Mouse (Mus musculus) MEL (cell line): Measurements from ENCODE around the gene Fkbp6. TPM values are rescaled to one million over a fixed set of nuclear protein-coding genes. Genes with fewer than 3 reads are reported as not detected.

Experiments
- DNase-seq: peaks from one replicate; pipeline ENCODE4 v3.0.0; 2011; ENCODE audit warnings: low read depth, low spot score
- H3K27ac ChIP-seq: 2 replicates; pipeline ENCODE4 v1.5.1; 2012; ENCODE audit warnings: low read depth, mild to moderate bottlenecking, control low read depth, low read length, moderate library complexity; ENCODE audit not compliant: control insufficient read depth
- H3K27me3 ChIP-seq, 2 experiments: fragments of 150-350 bp in 1 of 2; sonication (generic) in 1 of 2; 2 replicates each; pipeline ENCODE4 v1.6.1; 2012; ENCODE audit warnings: low read length in 2 of 2, mild to moderate bottlenecking in 2 of 2, improper control_type of control experiment in 1 of 2, moderate library complexity in 1 of 2; ENCODE audit not compliant: insufficient read depth in 2 of 2, control insufficient read depth in 1 of 2
- H3K36me3 ChIP-seq, 2 experiments: 2 replicates each; pipeline ENCODE4 v1.6.1; 2012 to 2014; ENCODE audit warnings: low read length in 2 of 2, improper control_type of control experiment in 1 of 2, inconsistent platforms in 1 of 2, mild to moderate bottlenecking in 1 of 2; ENCODE audit not compliant: insufficient read depth in 2 of 2, control insufficient read depth in 1 of 2
- H3K4me1 ChIP-seq, 2 experiments: fragments of 150-350 bp in 1 of 2; sonication (generic) in 1 of 2; 2 replicates each; pipeline ENCODE4 v1.6.1; 2012; ENCODE audit warnings: low read length in 2 of 2, improper control_type of control experiment in 1 of 2, mild to moderate bottlenecking in 1 of 2; ENCODE audit not compliant: insufficient read depth in 2 of 2, control insufficient read depth in 1 of 2
- H3K4me3 ChIP-seq, 2 experiments: fragments of 150-350 bp in 1 of 2; sonication (generic) in 1 of 2; 2 replicates each; pipeline ENCODE4 v1.5.1; 2012; ENCODE audit warnings: low read depth in 2 of 2, low read length in 2 of 2, mild to moderate bottlenecking in 2 of 2, moderate library complexity in 2 of 2, control low read depth in 1 of 2, improper control_type of control experiment in 1 of 2; ENCODE audit not compliant: control insufficient read depth in 1 of 2, insufficient read depth in 1 of 2
- H3K79me2 ChIP-seq: 2 replicates; pipeline ENCODE4 v1.6.1; 2012; ENCODE audit warnings: mild to moderate bottlenecking, low read length, moderate library complexity; ENCODE audit not compliant: control insufficient read depth, poor library complexity, insufficient read depth
- H3K9ac ChIP-seq: 2 replicates; pipeline ENCODE4 v1.6.1; 2012; ENCODE audit warnings: low read depth, mild to moderate bottlenecking, control low read depth, low read length, moderate library complexity; ENCODE audit not compliant: control insufficient read depth, poor library complexity, severe bottlenecking
- H3K9me3 ChIP-seq: fragments of 150-350 bp; sonication (generic); replicated peaks from 2 replicates; pipeline ENCODE4 v1.6.1; 2012; ENCODE audit warnings: mild to moderate bottlenecking, low read length, improper control_type of control experiment, moderate library complexity; ENCODE audit not compliant: insufficient read depth
- BHLHE40 ChIP-seq: IDR thresholded peaks from 2 replicates; pipeline ENCODE4 v1.6.1; 2012; ENCODE audit warnings: low read depth, mild to moderate bottlenecking, inconsistent platforms, low read length, improper control_type of control experiment, borderline replicate concordance
- CHD2 ChIP-seq: IDR thresholded peaks from 2 replicates; pipeline ENCODE4 v1.6.1; 2011; ENCODE audit warnings: low read length, improper control_type of control experiment
- E2F4 ChIP-seq: IDR thresholded peaks from 2 replicates; pipeline ENCODE4 v1.6.1; 2011; ENCODE audit warnings: low read depth, low read length, improper control_type of control experiment, borderline replicate concordance
- ELF1 ChIP-seq: IDR thresholded peaks from 2 replicates; pipeline ENCODE4 v1.6.1; 2014; ENCODE audit warnings: low read depth, mild to moderate bottlenecking, inconsistent platforms, low read length, improper control_type of control experiment, moderate library complexity
- GABPA ChIP-seq: IDR thresholded peaks from 2 replicates; pipeline ENCODE4 v1.6.1; 2012; ENCODE audit warnings: low read depth, mild to moderate bottlenecking, inconsistent platforms, low read length, improper control_type of control experiment, moderate library complexity
- GATA1 ChIP-seq: IDR thresholded peaks from 2 replicates; pipeline ENCODE4 v1.6.1; 2011; ENCODE audit warnings: low read depth, low read length, improper control_type of control experiment
- MAFK ChIP-seq: IDR thresholded peaks from 2 replicates; pipeline ENCODE4 v1.6.1; 2011; ENCODE audit warnings: low read depth, mild to moderate bottlenecking, low read length, improper control_type of control experiment, borderline replicate concordance
- MAX ChIP-seq: IDR thresholded peaks from 2 replicates; pipeline ENCODE4 v1.6.1; 2011; ENCODE audit warnings: low read length, improper control_type of control experiment
- MAZ ChIP-seq: IDR thresholded peaks from 2 replicates; pipeline ENCODE4 v1.6.1; 2012; ENCODE audit warnings: low read depth, mild to moderate bottlenecking, inconsistent platforms, low read length, improper control_type of control experiment
- MEF2A ChIP-seq: IDR thresholded peaks from 2 replicates; pipeline ENCODE4 v1.6.1; 2014; ENCODE audit warnings: low read depth, mild to moderate bottlenecking, inconsistent platforms, low read length, improper control_type of control experiment; ENCODE audit not compliant: poor library complexity, insufficient replicate concordance, severe bottlenecking; ENCODE audit errors: extremely low read depth
- MXI1 ChIP-seq: IDR thresholded peaks from 2 replicates; pipeline ENCODE4 v1.6.1; 2011; ENCODE audit warnings: mild to moderate bottlenecking, low read depth, low read length, improper control_type of control experiment
- MYB ChIP-seq: IDR thresholded peaks from 2 replicates; pipeline ENCODE4 v1.6.1; 2011; ENCODE audit warnings: mild to moderate bottlenecking, low read depth, low read length, improper control_type of control experiment
- NRF1 ChIP-seq: IDR thresholded peaks from 2 replicates; pipeline ENCODE4 v1.6.1; 2014; ENCODE audit warnings: low read depth, mild to moderate bottlenecking, inconsistent platforms, low read length, improper control_type of control experiment, moderate library complexity; ENCODE audit not compliant: poor library complexity, insufficient read depth, severe bottlenecking
- POLR2AphosphoS2 ChIP-seq: IDR thresholded peaks from 2 replicates; pipeline ENCODE4 v1.6.1; 2011; ENCODE audit warnings: low read length, improper control_type of control experiment
- POLR2AphosphoS5 ChIP-seq: IDR thresholded peaks from 2 replicates; pipeline ENCODE4 v1.6.1; 2012; ENCODE audit warnings: low read depth, borderline replicate concordance, mild to moderate bottlenecking, inconsistent platforms, low read length, moderate library complexity, mixed read lengths
- RCOR1 ChIP-seq: IDR thresholded peaks from 2 replicates; pipeline ENCODE4 v1.6.1; 2012; ENCODE audit warnings: low read depth, mild to moderate bottlenecking, inconsistent platforms, low read length, improper control_type of control experiment
- SIN3A ChIP-seq: IDR thresholded peaks from 2 replicates; pipeline ENCODE4 v1.6.1; 2012; ENCODE audit warnings: low read length, improper control_type of control experiment, inconsistent platforms
- SMC3 ChIP-seq: IDR thresholded peaks from 2 replicates; pipeline ENCODE4 v1.6.1; 2011; ENCODE audit warnings: low read depth, low read length, improper control_type of control experiment
- TBP ChIP-seq: IDR thresholded peaks from 2 replicates; pipeline ENCODE4 v1.8.0; 2011; ENCODE audit warnings: low read depth, low read length, improper control_type of control experiment
- TCF12 ChIP-seq: IDR thresholded peaks from 2 replicates; pipeline ENCODE4 v1.6.1; 2014; ENCODE audit warnings: low read depth, mild to moderate bottlenecking, inconsistent platforms, low read length, improper control_type of control experiment, moderate library complexity
- UBTF ChIP-seq: IDR thresholded peaks from 2 replicates; pipeline ENCODE4 v1.6.1; 2012; ENCODE audit warnings: low read depth, mild to moderate bottlenecking, inconsistent platforms, low read length, improper control_type of control experiment, moderate library complexity, borderline replicate concordance; ENCODE audit not compliant: insufficient read depth
- USF2 ChIP-seq, 2 experiments: IDR thresholded peaks; 2 replicates each; pipeline ENCODE4 v1.6.1; 2011 to 2012; ENCODE audit warnings: improper control_type of control experiment in 2 of 2, low read length in 2 of 2, borderline replicate concordance in 1 of 2, inconsistent platforms in 1 of 2, low read depth in 1 of 2, mild to moderate bottlenecking in 1 of 2; ENCODE audit not compliant: insufficient read depth in 1 of 2
- ZC3H11A ChIP-seq: IDR thresholded peaks from 2 replicates; pipeline ENCODE4 v1.6.1; 2012; ENCODE audit warnings: low read depth, mild to moderate bottlenecking, inconsistent platforms, low read length, improper control_type of control experiment
- ZKSCAN1 ChIP-seq: IDR thresholded peaks from 2 replicates; pipeline ENCODE4 v1.6.1; 2012; ENCODE audit warnings: low read depth, mild to moderate bottlenecking, inconsistent platforms, low read length, improper control_type of control experiment, moderate library complexity
- ZMIZ1 ChIP-seq: IDR thresholded peaks from 2 replicates; pipeline ENCODE4 v1.6.1; 2012; ENCODE audit warnings: low read depth, mild to moderate bottlenecking, inconsistent platforms, low read length, improper control_type of control experiment, moderate library complexity
- ZNF384 ChIP-seq: IDR thresholded peaks from 2 replicates; pipeline ENCODE4 v1.6.1; 2012; ENCODE audit warnings: low read depth, mild to moderate bottlenecking, inconsistent platforms, low read length, improper control_type of control experiment
- polyA plus RNA-seq, 2 experiments: library from polyadenylated mRNA; stranded (reverse) in 1 of 2; unstranded in 1 of 2; fragments of >175 nt in 1 of 2; fragments of >200 nt in 1 of 2; gene quantifications; 2 replicates each; pipeline versions ENCODE4 v1.2.1 to v1.2.4; 2012; ENCODE audit warnings: low replicate concordance in 2 of 2, low read depth in 1 of 2; ENCODE audit not compliant: insufficient read length in 2 of 2, insufficient read depth in 1 of 2, missing spikeins in 1 of 2
- total RNA-seq: library from RNA; depleted of rRNA; stranded (reverse); fragments of 300-350 nt; gene quantifications from 2 replicates; pipeline ENCODE4 v1.2.3, GENCODE M21; 2012

Fkbp6 gene
- total and polyA plus RNA-seq, 3 experiments: 0.10 to 0.19 TPM; not detected in 1

- TF ChIP-seq E2F4 (no peak), MEF2A (no peak), TCF12 (no peak), CHD2 (no peak), ELF1 (no peak), ZNF384 (no peak)
- no peak overlapping the region for H3K27ac ChIP-seq
- no peaks in the 10 kb centered on the region for H3K79me2 ChIP-seq
- no peaks in the 10 kb centered on the region for H3K36me3 ChIP-seq
- H3K9me3 ChIP-seq: no peaks in the 10 kb centered on the region
- no peaks in the 10 kb centered on the region for H3K4me1 ChIP-seq
- no peak overlapping the region for H3K4me3 ChIP-seq
- DNase-seq: no peak
- no peak overlapping the region for H3K9ac ChIP-seq
- H3K27me3 ChIP-seq: peaks cover 1 to 20% of the 10 kb centered on the region in 2 experiments
These were observed 59.1 kb downstream of the Fkbp6 start for GRCm38 (mm10) chr5:135290703-135291102.

GRCm38 (mm10) chr5:135286926-135287325 lies 62.9 kb downstream of the Fkbp6 start:
- H3K27ac ChIP-seq: no peak overlapping the region

DNA sequence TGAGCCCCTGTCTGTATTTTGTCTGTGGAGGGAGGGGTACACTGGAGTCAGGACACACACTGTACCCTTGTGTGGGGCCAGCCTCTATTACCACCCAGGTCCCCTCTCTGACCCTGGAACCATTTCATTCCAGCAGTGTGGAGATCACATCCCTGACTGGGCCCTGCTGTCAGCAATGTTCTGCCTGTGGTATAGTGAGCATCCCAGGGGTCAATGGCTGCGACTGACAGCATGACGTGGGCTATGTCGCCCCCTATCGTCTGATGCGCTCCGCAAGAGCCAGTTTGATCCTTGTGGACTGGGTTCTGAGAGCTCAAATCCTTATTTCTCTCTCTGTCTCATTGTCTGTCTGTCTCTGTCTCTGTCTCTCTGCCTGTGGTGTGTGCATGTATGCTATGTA lies 63.7 kb downstream of the Fkbp6 start:
- no peak overlapping the region for H3K4me3 ChIP-seq
- H3K4me1 ChIP-seq: no peaks in the 10 kb centered on the region
- no peaks in the 10 kb centered on the region for H3K36me3 ChIP-seq
- peaks cover 0 to 13% of the 10 kb centered on the region in 2 experiments for H3K27me3 ChIP-seq
- H3K9ac ChIP-seq: no peak overlapping the region
- no peak overlapping the region for H3K27ac ChIP-seq
- H3K9me3 ChIP-seq: no peaks in the 10 kb centered on the region
- H3K79me2 ChIP-seq: no peaks in the 10 kb centered on the region
- DNase-seq: peak; percentile 69
- TF ChIP-seq NRF1 (no peak), ELF1 (no peak), CHD2 (no peak), GABPA (no peak), TCF12 (no peak), MAFK (no peak), SIN3A (no peak), BHLHE40 (no peak), ZKSCAN1 (no peak), RCOR1 (no peak), POLR2AphosphoS5 (no peak), UBTF (no peak), USF2 (IDR thresholded peaks at IDR 0.05; ENCODE audit: borderline replicate concordance in 1 of 2, insufficient read depth in 1 of 2, low read depth in 1 of 2, low read length in 2 of 2) (no peak), ZC3H11A (peak; percentile 82), MXI1 (no peak), POLR2AphosphoS2 (no peak), ZMIZ1 (no peak)

More at GRCm38 (mm10) chr5:135286926-135287325, 62.9 kb downstream of the Fkbp6 start:
- TF ChIP-seq MXI1 (no peak), TBP (no peak), TCF12 (no peak), UBTF (no peak), GATA1 (no peak), USF2 (IDR thresholded peaks at IDR 0.05; ENCODE audit: borderline replicate concordance in 1 of 2, insufficient read depth in 1 of 2, low read depth in 1 of 2, low read length in 2 of 2) (no peak), SMC3 (no peak), MAFK (no peak), MYB (no peak), BHLHE40 (no peak), MAZ (no peak), ZKSCAN1 (no peak), MAX (no peak), ZMIZ1 (no peak)
- no peak for DNase-seq
- Histone ChIP-seq H3K4me1 (no peaks in the 10 kb centered on the region), H3K4me3 (no peak overlapping the region), H3K79me2 (no peaks in the 10 kb centered on the region), H3K36me3 (no peaks in the 10 kb centered on the region), H3K9ac (no peak overlapping the region), H3K27me3 (peaks cover 0 to 14% of the 10 kb centered on the region in 2 experiments), H3K9me3 (no peaks in the 10 kb centered on the region)
